Comparison of ENCODE assay signal across 13 mouse cellular contexts in genomic region chr11:119732961-119733656, GRCm38 (mm10).
A peak's percentile ranks its signal among the peaks of the same experiment; 100 is the strongest.
DNase-seq lines count a peak whose midpoint lies in the region; ATAC-seq lines count a peak whose summit lies in the region.
"Had no signal": no experiment of that assay in that cellular context is flagged by ENCODE, and none has a peak within 500 bp of the region (broad histone marks: within the 10 kb centered on the region; RNA-seq: fewer than 3 reads in every experiment).

No protein-coding gene starts in this region.

- peaks cover 77% of the 10 kb centered on the region for H3K4me1 ChIP-seq in heart, embryonic 13.5 days
- 0 out of 2 replicates have a peak, but pooled peaks cover 4% of the 10 kb centered on the region for H3K4me1 ChIP-seq in forebrain, embryonic 10.5 days

- H3K36me3 ChIP-seq in heart, embryonic 13.5 days, result no peaks in the 10 kb centered on the region
- H3K36me3 ChIP-seq in forebrain, embryonic 10.5 days (replicated peaks), result peaks cover 1% of the 10 kb centered on the region; the same call in 1 of the 2 replicates
- H3K36me3 ChIP-seq: midbrain, embryonic 12.5 days; stomach, embryonic 15.5 days had no signal

- peak overlapping the region; percentile 48 for H3K9ac ChIP-seq in heart, embryonic 13.5 days
- H3K9ac ChIP-seq: midbrain, embryonic 12.5 days; stomach, embryonic 15.5 days had no signal

- ATAC-seq in cerebellum, adult (ENCODE audit: insufficient number of reproducible peaks, low FRiP score, low TSS enrichment), result peak; percentile 80
- ATAC-seq in heart, embryonic 13.5 days (ENCODE audit: extremely low read depth, insufficient number of reproducible peaks, low FRiP score, low TSS enrichment), result no peak; the same call in 1 of the 2 replicates

- H3K27me3 ChIP-seq in heart, embryonic 13.5 days (replicated peaks), result no peaks in the 10 kb centered on the region
- no peaks in the 10 kb centered on the region for H3K27me3 ChIP-seq in forebrain, embryonic 10.5 days (ENCODE audit: poor library complexity, severe bottlenecking)
- H3K27me3 ChIP-seq: midbrain, embryonic 12.5 days; stomach, embryonic 15.5 days had no signal

- peak overlapping the region; percentile 71 for H3K27ac ChIP-seq in heart, embryonic 13.5 days (replicated peaks)
- no peak overlapping the region for H3K27ac ChIP-seq in forebrain, embryonic 10.5 days
- H3K27ac ChIP-seq: kidney, postnatal 0 days; midbrain, embryonic 12.5 days; stomach, embryonic 15.5 days had no signal

- DNase-seq in cerebellum, postnatal 4 days (ENCODE audit: low spot score in 2 of 2), result no peak
- DNase-seq in brain, adult 2 months (ENCODE audit: low read depth, low spot score), result peak; percentile 97
- DNase-seq in cerebellum, postnatal 25 days, result peak; percentile 76 to 78
- DNase-seq in retina, embryonic 14.5 days (ENCODE audit: low spot score), result no peak
- no peak for DNase-seq in forebrain, embryonic 10.5 days (ENCODE audit: extremely low spot score, low spot score)
- DNase-seq in Muller cell, postnatal 12 days (ENCODE audit: inconsistent ontology term), result no peak
- DNase-seq: thymus, postnatal 4 days had no signal

- H3K4me2 ChIP-seq in heart, embryonic 13.5 days, result peak overlapping the region; percentile 16
- H3K4me2 ChIP-seq: liver, embryonic 11.5 days; midbrain, embryonic 12.5 days; stomach, embryonic 15.5 days had no signal

- no peaks in the 10 kb centered on the region for H3K9me3 ChIP-seq in heart, embryonic 13.5 days
- H3K9me3 ChIP-seq in forebrain, embryonic 10.5 days, result no peaks in the 10 kb centered on the region
- H3K9me3 ChIP-seq: midbrain, embryonic 12.5 days; stomach, embryonic 15.5 days had no signal

- no peak overlapping the region for H3K4me3 ChIP-seq in heart, embryonic 13.5 days
- no peak overlapping the region for H3K4me3 ChIP-seq in forebrain, embryonic 10.5 days
- H3K4me3 ChIP-seq: midbrain, embryonic 12.5 days; stomach, embryonic 15.5 days had no signal

- 12% methylated on average over 4 of the region's 4 CpGs for WGBS in heart, embryonic 13.5 days
- 81% methylated on average over 4 of the region's 4 CpGs for WGBS in forebrain, embryonic 10.5 days

Comparison
In these comparisons a context has a peak if more than half of its experiments do, and no peak if none do; other contexts are left out.
1. DNase-seq: peak in brain, adult 2 months (single experiment) and cerebellum, postnatal 25 days (2 of 2); none in cerebellum, postnatal 4 days (0 of 2), retina, embryonic 14.5 days (single experiment), forebrain, embryonic 10.5 days (single experiment) and Muller cell, postnatal 12 days (single experiment).